Mouse (Mus musculus) adrenal gland, adult (tissue): ENCODE data around the gene Olfr316.

Source experiments
- DNase-seq, 2 experiments: peaks; one replicate each; pipeline ENCODE4 v3.0.0; 2022 to 2023; ENCODE audit warnings: low spot score in 1 of 2; ENCODE audit not compliant: inconsistent age in 2 of 2

Olfr316 gene

GRCm38 (mm10) chr11:58804393-58804792 is 51.9 kb downstream of the Olfr316 start:
- DNase-seq, result no peak
